Mouse (Mus musculus) inflammation-experienced regulatory T-cells, adult 6 months (primary cell): ENCODE data around the gene Yipf2. TPM values are rescaled to one million over a fixed set of nuclear protein-coding genes. Genes with fewer than 3 reads are reported as not detected.

ENCODE experiments used
- ATAC-seq: one replicate; pipeline ENCODE4 v1.8.0; 2017
- polyA plus RNA-seq, 3 experiments: library from polyadenylated mRNA; unstranded; fragments of 100-300 nt; shearing (Covaris generic); gene quantifications; one replicate each; pipeline ENCODE4 v1.2.1; 2017

Gene Yipf2
- polyA plus RNA-seq: 10 to 100 TPM; 12.4 to 26.5 (median 18.1) TPM

GRCm38 (mm10) chr9:21592703-21593121 is at the start of gene Yipf2, which contains the start of gene Timm29:
Gene Yipf2, minus strand, starts transcription at chr9:21592828.
Gene Timm29, plus strand, starts transcription at chr9:21592722.
- peak; percentile 91 for ATAC-seq

DNA sequence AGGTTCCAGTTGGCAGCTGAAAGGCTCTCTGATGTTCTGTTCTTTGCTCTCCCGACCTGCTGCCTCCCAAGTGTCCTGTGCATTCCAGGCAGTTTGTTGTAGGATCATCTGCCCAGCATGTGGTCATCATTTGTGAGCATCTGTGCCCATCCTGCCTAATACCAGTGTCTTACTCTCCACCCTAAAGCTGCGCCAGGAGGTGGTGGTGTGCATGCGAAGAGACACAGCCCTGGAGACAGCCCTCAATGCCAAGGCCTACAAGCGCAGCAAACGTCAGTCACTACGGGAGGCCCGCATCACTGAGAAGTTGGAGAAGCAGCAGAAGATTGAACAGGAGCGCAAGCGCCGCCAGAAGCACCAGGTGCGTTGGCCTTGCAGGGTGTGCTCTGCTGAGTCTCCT is 46.4 kb upstream of the Yipf2 start:
- no peak for ATAC-seq

DNA sequence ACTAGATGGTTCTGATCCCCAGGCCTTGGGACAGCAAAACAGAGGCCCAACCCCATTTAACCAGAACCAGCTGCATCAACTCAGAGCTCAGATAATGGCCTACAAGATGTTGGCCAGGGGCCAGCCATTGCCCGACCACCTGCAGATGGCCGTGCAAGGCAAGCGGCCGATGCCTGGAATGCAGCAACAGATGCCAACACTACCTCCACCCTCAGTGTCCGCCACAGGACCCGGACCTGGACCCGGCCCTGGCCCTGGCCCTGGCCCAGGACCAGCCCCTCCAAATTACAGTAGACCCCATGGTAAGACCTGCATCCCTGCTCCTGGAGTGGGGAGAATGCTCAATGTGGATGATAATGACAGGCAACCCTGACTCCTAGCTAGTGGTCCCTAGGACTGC is 43.0 kb upstream of the Yipf2 start:
- ATAC-seq: no peak

DNA sequence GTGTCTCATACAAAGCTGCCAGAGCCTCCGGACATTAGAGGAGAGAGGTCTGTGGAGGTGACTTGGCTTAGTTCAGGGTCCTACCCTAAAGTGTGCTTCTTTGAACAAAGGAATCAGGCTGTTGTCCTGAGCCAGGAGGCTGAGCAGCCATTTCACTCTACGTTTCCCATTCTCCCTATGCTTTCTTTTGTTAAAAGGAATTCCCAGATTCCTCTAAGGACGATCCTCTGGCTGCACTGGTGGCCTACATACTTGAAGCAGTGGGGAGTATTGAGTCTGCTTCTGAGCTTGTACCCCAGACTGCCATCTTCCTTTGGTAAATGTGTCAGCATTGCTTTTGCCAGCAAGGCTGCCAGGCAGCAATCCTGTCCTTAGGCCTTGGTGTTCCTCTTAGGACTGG is 40.5 kb upstream of the Yipf2 start:
- ATAC-seq: no peak

DNA sequence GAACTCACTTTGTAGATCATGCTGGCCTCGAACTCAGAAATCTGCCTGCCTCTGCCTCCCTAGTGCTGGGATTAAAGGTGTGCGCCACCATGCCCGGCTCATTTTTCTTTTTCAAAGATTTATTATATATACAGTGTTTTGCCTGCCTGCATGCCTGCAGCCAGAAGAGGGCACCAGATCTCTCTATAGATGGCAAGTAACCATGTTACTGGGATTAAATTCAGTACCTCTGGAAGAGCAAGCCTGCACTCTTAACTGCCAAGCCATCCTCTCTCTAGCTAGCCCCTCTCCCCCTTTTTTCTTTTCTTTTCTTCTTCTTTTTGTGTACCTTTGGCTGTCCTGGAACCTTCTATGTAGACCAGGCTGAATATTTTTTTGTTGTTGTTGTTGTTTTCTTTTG is 38.0 kb upstream of the Yipf2 start:
- ATAC-seq: peak; percentile 69

GRCm38 (mm10) chr9:21627145-21627795 is 34.6 kb upstream of the Yipf2 start:
- no peak for ATAC-seq

GRCm38 (mm10) chr9:21626571-21626970 is 33.9 kb upstream of the Yipf2 start:
- ATAC-seq: no peak

DNA sequence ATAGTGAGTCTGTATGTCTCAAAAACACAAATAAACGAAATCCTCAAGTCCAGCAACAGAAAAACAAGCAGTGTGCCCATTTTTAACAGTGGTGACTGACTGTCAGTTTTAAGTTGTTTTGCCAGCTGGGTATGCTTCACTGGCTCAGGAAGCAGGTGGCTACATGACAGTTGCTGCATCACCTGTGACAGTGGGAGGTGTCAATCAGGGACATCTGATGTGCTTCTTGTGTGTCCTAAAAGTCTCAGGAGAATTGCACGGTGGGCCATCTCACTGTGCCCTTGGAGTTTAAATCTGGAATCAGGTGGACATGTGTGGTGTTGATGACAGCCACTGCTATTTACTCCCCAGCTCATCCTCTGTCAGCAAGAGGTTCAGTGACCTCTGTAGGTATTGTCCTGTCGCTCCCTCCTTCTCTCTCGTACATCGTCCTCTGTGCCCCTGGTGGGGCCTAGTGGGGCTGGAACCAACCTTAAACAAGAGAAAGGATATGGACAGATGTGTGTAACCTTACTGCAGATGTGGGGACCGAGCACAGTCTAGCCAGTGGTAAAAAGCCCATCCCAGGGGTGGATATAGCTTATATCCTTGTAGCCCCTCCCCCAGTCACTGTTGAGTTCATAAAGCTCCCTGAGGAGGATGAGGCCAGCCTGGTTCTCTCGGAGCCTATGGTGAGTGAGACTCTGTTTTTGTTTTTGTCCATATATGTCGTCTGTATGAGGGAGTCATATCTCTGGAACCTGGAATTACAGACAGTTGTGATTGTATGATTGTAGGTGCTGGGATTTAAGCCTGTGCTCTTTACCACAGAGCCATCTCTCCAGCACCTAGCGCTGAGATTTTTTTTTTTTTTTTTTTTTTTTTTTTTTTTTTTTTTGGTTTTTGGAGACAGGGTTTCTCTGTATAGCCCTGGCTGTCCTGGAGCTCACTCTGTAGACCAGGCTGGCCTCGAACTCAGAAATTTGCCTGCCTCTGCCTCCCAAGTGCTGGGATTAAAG is 33.0 kb upstream of the Yipf2 start:
- no peak for ATAC-seq

DNA sequence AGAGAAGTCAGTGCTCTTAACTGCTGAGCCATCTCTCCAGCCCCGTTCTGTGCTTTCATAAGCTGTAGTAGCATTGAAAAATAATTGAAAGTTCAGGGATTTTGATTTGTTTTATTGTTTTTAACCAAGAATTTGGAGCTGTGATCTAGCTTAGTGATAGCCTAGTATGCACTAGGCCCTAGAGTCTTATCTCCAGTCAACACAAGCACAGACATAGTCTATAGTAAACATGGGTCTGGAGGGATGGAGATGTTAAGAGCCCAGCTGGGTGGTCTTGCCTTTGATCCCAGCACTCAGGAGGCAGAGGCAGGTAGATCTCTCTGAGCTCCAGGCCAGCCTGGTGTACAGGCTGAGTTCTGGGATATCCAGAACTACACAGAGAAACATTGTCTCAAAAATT is 30.0 kb upstream of the Yipf2 start:
- ATAC-seq: no peak

GRCm38 (mm10) chr9:21620229-21620628 is 27.6 kb upstream of the Yipf2 start:
- no peak for ATAC-seq

DNA sequence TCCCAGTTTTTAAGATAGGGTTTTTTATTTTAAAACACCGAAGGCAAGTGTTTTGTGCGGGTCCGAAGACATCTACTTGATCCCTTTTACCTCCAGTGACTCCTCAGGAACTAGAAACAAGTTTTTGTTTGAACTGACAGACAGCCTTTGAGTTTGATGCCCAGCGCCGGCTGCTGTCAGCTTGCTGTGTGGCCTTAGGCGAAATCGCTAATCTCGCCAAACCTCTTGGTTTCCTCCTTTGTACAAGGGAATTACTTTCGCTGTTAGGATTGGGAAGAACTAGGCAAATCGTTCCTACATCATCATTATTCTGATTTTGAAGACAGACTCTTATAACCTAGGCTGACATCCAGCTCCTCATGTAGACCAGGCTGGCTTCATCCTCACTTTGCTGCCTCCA is 24.4 kb upstream of the Yipf2 start:
- ATAC-seq: no peak

- ATAC-seq: peak; percentile 23
Measured at GRCm38 (mm10) chr9:21616232-21616781, 23.7 kb upstream of the Yipf2 start.

DNA sequence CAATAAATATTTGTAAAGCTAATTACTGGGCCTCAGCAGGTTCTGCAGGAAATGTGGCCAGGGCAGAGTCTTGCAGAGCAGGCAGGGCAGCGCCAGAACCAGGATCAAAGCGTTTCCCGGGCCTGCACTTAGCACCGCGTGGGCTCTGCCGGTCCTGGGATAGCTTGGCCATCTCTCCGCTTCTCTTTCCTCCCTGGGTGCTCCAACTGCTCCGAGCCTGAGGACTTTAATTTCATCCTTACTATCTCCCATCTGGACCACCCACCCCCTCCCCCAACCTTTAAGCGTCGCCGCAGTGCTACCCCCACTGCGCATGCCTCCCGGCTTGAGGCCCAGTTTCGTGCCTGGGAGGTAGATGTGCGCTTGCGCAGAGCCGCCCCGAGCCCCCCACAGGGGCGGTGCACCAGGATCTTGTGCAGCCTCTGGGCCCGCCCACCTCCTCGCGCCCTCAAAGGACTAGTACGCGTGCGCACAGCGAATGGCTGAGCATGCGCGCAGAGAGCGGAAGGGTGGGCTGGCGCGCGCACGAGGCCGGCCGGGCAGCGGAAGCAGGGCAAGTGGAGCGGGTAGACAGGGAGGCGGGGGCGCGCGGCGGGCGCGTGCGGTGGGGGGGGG is 23.1 kb upstream of the Yipf2 start, which contains the start of gene Smarca4:
Gene Smarca4 (plus strand): TSS at position 553 of the 615 bp plus-strand sequence.
- ATAC-seq: peak; percentile 91

DNA sequence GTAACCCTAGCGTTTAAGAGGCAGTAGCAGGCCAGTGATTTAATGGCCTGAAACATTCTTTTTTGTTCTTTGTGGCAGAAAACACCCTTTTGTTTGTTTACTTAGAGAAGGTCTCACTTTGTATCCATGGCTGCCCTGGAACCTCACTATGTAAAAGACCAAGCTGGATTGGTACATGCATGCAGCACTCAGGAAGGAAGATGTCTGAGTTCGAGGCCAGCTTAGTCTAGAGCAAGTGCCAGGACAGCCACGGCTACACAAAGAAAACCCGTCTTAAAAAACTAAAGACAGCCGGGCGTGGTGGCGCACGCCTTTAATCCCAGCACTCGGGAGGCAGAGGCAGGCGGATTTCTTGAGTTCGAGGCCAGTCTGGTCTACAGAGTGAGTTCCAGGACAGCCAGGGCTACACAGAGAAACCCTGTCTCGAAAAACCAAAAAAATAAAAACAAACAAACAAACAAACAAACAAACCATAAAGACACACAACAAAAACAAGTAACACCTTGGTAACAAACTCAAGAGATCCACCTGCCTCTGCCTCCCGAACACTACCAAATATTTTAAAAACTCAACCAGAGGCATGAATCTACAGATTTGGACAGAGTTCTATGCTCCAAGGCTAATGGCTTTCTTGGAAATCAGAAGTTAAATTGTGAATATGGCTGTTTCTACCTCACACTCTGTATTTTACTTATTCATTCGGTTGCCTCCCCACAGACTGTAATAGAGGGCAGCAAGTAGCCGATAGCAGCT is 22.4 kb upstream of the Yipf2 start:
- ATAC-seq: no peak

DNA sequence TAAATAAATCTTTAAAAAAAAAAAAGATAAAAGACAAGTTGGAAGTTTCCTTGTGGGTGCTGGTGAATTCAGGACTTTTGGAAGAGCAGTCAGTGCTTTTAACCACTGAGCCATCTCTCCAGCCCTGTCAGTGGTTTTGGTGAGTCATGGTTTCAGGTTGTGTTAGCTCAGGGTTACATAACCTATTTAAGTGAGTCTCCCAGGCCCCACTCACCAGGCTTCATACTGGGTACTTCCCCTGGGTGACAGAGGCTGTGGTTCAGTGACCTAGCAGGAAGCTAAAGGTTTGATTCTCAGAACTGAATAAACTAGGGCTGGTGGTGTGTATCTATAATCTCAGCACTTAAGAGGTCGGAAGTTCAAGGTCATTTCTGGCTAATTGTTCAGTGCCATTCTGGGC is 17.2 kb upstream of the Yipf2 start:
- peak; percentile 100 for ATAC-seq

GRCm38 (mm10) chr9:21606648-21607047 is 14.0 kb upstream of the Yipf2 start:
- ATAC-seq: no peak

GRCm38 (mm10) chr9:21605865-21606264 is 13.2 kb upstream of the Yipf2 start:
- ATAC-seq: no peak

DNA sequence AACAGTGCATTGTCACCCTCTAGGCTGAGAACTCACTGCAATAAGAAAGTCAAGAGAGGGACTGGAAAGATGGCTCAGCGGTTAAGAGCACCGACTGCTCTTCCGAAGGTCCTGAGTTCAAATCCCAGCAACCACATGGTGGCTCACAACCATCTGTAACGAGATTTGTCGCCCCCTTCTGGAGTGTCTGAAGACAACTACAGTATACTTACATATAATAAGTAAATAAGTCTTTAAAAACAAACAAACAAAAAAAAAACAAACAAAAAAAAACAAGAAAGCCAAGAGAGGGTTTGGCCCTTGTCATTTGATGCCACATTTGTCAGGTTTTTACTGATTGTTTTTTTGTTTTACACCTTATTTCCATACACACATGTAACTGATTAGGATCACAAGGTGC is 11.5 kb upstream of the Yipf2 start:
- no peak for ATAC-seq

DNA sequence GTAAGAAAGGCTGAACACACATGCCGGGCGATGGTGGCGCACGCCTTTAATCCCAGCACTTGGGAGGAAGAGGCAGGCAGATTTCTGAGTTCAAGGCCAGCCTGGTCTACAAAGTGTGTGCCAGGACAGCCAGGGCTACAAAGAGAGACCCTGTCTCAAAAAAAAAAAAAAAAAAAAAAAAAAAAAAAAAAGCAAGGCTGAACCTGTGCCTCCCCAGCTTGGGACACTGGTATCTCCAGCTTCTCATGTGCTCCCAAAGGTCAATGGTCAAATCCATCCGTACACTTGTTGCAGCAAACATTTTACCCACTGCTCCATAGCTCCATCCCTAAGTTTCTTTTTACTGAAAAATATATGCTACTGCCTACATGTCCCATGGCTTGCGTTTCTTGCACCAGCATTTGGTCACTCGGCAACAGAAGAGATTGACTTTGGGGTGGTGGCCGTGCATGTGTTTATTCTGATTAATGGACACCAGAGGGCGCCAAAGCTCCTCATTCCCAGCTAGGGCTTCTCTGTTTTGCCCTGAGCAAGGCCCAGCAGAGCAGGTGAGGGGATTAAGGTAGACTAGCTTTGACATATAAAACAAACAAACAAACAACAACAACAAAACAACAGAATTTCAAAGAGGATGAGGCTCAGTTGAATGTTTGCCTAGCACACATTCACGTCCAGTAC is 9.2 kb upstream of the Yipf2 start:
- ATAC-seq: peak; percentile 80

DNA sequence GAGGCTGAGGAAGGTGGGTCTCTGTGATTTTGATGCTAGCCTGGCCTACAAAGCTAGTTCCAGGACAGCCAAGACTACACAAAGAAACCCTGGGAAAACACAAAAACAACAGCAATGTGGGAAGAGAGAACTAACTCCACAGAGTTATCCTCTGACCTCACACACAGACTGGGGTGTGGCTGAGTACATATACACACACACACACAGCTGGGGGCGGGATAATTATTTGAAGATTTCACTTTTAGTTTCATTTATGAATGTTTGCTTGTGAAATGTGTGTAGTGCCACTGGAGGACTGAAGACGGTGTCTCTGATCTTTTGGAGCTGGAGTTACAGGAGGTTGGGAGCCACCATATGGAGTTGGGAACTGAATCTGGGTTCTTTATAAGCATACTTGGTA is 8.4 kb upstream of the Yipf2 start:
- ATAC-seq: peak; percentile 36

- ATAC-seq: no peak
Measured at GRCm38 (mm10) chr9:21600186-21600585, 7.6 kb upstream of the Yipf2 start.
